Mouse (Mus musculus): ENCODE results near the gene Arpc3. TPM values are rescaled to one million over a fixed set of nuclear protein-coding genes. Genes with fewer than 3 reads are reported as not detected.

Gene Arpc3
- polyA plus RNA-seq, 1 experiment from 2014 or later = 238 TPM

Other genes with a start within 250 kb of the Arpc3 start
- 321 and 340 TPM in 2 replicates for gene Ppp1cc, start 233.6 kb upstream of the Arpc3 start, polyA plus RNA-seq (2015; fragmentation: Nextera tagmentation; extraction: Ambion mirVana)
- 22.3 and 24.6 TPM in 2 replicates for gene Hvcn1, start 185.1 kb upstream of the Arpc3 start, polyA plus RNA-seq (2015; fragmentation: Nextera tagmentation; extraction: Ambion mirVana)
- 1.8 and 3.3 TPM in 2 replicates for gene Tctn1, start 127.4 kb upstream of the Arpc3 start, polyA plus RNA-seq (2015; fragmentation: Nextera tagmentation; extraction: Ambion mirVana)
- gene Pptc7, start 107.5 kb upstream of the Arpc3 start, polyA plus RNA-seq (2015; fragmentation: Nextera tagmentation; extraction: Ambion mirVana) = 23.8 and 34.3 TPM in 2 replicates
- gene Rad9b, start 37.6 kb upstream of the Arpc3 start, polyA plus RNA-seq (2015; fragmentation: Nextera tagmentation; extraction: Ambion mirVana) = 11.5 and 12.3 TPM in 2 replicates
- gene Vps29, start 37.5 kb upstream of the Arpc3 start, polyA plus RNA-seq (2015; fragmentation: Nextera tagmentation; extraction: Ambion mirVana) = 198 and 215 TPM in 2 replicates
- gene Gpn3, start 20.0 kb upstream of the Arpc3 start, polyA plus RNA-seq (2015; fragmentation: Nextera tagmentation; extraction: Ambion mirVana) = 91.2 and 93.3 TPM in 2 replicates
- gene Fam216a, start 19.5 kb upstream of the Arpc3 start, polyA plus RNA-seq (2015; fragmentation: Nextera tagmentation; extraction: Ambion mirVana) = 91.0 and 92.1 TPM in 2 replicates
- gene Anapc7, start 29.8 kb downstream of the Arpc3 start, polyA plus RNA-seq (2015; fragmentation: Nextera tagmentation; extraction: Ambion mirVana) = 36.5 and 39.7 TPM in 2 replicates
- gene Atp2a2, start 110.3 kb downstream of the Arpc3 start, polyA plus RNA-seq (2015; fragmentation: Nextera tagmentation; extraction: Ambion mirVana) = 20.2 and 22.6 TPM in 2 replicates
- 10.9 and 12.5 TPM in 2 replicates for gene Ift81, start 222.6 kb downstream of the Arpc3 start, polyA plus RNA-seq (2015; fragmentation: Nextera tagmentation; extraction: Ambion mirVana)